Mouse (Mus musculus) left cerebral cortex, adult 9 months (tissue): ENCODE measurements around the gene Vstm5.
"Not testable (repeated sequence)": the region's sequence is repeated elsewhere in the genome, so short reads cannot be mapped to it uniquely, and the experiment has no call there.

ENCODE experiments used
- DNase-seq, 2 experiments: peaks; one replicate each; pipeline ENCODE4 v3.0.0; 2022; ENCODE audit warnings: low spot score in 2 of 2

Vstm5 gene

DNA sequence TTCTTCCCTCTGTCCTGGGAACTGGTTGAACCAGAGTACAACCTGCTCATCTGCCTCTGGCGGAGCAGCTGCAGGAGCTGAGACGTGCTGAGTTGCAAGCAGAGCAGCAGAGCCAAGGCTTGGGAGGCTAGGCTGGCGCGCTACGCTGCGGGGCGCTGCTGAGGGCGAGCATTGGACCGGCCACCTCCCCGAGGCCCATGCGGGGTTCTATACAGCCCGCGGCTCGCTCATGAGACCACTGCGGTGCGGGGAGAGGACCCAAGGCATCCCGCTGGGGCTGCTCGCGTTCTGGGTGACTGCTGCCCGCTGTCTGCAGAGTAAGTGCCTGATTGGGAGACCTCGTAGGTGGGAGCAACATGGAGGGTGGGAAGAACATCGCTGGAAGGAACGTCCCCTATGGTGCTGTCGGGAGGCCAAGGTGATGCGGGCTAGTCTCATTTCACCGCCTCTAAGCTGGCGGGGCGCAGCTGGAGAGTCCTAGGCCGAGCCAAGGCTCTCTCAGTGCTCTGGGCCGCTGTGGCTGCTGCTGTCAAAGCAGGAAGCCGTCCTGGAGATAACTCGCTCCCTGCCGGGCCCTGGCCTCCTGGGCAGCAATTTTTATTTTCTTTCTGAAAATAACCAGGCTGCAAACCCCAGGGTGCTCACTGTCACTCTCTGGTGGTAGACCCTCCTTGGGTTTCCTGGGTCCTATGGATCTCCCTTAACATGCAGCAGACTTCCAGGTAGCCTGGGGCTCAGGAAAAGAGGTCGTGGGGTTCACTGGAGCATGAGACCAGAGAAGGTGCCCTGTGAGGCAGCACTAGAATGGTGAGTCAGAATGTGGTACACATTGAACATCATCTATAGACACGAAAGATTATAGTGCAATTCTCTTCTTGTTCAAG is at the start of gene Vstm5:
Vstm5 (plus strand) TSS at position 4 of the 884 bp plus-strand sequence.
- DNase-seq = peak in 1 of 2 experiments; percentile 30

- DNase-seq = not testable (repeated sequence)
Observed at GRCm38 (mm10) chr9:15194806-15195205, 44.0 kb upstream of the Vstm5 start.

DNA sequence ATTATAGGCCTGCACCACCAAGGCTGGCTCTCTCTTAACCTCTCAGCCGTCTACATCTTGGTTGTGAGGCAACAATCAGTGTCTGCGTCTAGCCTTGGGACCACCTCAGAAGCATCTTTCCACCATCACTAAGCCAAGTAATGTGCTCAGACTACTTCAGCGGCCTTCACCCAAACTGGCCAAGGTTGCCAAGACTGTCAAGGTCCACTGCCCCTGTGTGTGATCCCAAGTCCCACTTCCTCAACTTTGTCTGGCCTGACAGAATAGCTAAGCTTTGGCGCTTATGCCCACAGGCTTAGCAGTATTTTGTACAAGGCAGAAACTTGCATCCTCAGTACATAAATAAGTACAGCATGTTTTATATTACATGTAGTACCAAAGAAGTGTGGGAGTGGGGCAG is 32.2 kb upstream of the Vstm5 start:
- no peak for DNase-seq

GRCm38 (mm10) chr9:15209320-15209719 is 29.5 kb upstream of the Vstm5 start:
- DNase-seq = no peak

DNA sequence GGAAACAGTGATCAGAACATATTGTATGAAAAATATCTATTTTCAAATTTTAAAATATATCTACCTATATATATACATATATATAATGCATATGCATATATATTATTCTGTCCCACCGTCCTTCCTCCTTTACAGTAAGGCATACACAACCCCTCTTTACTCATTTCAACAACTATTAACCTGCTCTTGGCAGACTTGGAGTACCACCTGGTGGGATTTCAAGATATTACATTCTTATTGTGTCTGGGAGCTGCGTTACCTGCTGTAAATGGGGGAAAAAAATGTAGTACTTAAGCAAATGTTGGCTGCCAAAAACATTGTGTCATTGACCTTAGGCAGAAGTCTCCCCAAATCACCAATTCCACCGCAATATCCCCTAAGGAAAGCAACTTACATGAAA is 27.0 kb upstream of the Vstm5 start:
- DNase-seq = no peak

- no peak for DNase-seq
Observed at GRCm38 (mm10) chr9:15213695-15214094, 25.1 kb upstream of the Vstm5 start.

DNA sequence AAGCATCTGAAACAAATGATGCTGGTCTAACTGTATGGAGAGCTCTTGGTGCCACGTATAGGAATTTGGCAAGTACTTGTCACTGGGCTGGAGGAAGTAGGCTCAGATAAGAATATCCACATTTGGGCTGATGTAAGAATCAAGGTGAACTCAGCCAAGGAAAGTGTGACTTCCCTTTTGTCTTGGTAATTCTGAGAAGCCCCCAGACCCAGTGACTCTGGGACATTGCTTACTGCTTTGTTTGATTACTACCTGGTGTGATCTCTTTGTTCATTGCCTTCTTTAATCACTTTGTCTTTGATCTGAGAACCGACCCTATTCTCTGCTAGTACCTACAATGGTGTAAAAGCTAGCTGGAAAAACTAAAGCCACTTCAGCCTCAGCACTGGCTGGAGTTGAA is 13.9 kb upstream of the Vstm5 start:
- no peak for DNase-seq

DNA sequence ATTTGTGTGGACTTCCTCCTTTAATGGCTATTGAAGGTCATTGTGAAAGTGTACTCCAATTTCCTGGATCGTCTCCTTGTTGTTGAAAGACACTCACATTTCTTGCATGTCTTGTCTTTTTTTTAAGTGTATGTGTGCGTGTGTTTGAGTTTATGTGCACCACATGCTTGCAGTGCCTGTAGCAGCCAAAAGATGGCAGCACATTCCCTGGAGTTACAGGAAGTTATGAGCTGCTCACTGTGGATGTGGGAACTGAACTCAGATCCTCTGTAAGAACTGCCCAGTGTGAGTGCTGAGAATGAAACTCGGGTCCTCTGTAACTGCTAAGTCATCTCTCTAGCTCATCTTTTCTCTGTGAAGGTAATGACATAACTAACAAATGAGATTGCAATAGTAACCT is 6.4 kb upstream of the Vstm5 start:
- DNase-seq = no peak

- no peak for DNase-seq
Observed at GRCm38 (mm10) chr9:15233604-15234003, 5.2 kb upstream of the Vstm5 start.

DNA sequence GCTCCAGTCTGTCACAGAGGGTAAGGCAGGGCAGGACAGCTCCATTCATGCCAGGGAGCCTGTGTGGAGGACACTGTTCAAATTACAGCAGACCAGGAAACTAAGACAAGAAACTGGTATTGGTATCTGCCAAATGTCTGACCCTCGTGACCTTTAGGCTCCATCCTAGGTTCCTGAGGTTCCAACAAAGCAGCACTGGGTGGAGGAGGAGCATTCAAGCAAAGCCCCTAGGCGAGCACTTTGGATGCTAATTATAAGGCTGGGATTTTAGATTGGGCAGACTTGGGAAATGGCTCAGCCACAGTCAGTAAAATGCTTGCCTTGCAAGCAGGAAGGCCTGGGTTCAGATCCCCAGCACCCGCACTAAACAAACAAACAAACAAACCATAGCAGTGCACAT is 2.9 kb upstream of the Vstm5 start:
- DNase-seq = no peak

DNA sequence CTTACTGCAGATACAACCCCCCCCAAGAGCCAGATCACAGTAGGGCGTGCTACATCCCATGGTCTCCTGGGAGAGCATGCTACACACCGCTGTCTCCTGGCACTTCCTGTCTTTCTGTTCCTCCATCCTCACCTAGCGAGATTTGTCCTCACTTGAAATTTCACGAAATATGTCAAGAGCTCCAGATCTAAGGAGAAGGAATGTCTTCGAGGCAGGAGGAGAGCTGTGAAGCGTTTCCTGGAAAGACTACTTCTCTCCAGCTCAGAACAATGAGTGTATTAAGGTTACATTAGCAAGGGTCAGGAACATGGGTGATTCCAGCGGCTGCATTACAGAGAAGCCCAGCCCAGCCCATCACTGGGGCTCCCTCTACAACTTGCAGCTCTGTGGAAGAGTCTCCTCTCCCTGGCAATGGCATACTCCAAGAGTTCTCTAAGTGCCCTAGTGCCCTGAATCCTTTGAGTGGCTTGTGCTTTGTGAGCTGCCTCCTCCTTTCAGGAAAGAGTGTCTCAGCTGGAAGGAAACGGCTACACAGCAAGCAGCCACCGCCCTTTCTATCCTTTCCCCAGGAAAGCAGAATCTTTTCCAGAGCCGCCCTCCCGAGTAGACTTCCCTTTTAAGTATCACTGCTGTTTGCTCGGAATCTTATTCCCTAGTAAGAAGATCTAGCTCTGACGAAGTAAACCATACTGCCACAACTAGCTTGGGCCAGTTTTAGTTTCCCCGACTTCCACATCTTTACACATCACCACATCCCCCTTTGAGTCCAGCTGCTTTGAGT is 1.1 kb upstream of the Vstm5 start:
- no peak for DNase-seq

- DNase-seq = no peak
Observed at GRCm38 (mm10) chr9:15238297-15238990, 401 bp upstream of the Vstm5 start.

DNA sequence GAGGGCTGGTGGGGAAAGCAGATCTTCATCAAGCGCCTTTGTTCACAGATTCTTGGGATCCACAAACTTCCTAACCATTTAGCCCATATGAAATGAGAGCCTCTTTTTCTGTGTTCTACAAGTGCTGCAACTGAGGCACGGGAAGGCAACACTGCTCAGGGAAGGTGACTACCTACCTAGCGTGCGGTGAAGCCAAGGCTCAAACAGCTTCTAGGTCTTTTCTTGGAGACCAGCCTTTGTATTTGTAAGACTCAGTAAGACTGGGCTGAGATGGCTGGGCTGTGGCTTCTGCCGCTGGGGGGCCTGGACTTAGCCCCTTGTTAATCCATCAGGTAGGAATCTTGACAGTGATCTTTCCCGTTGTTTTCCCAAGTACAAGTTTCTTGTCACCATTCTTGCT is 1.2 kb downstream of the Vstm5 start:
- no peak for DNase-seq

DNA sequence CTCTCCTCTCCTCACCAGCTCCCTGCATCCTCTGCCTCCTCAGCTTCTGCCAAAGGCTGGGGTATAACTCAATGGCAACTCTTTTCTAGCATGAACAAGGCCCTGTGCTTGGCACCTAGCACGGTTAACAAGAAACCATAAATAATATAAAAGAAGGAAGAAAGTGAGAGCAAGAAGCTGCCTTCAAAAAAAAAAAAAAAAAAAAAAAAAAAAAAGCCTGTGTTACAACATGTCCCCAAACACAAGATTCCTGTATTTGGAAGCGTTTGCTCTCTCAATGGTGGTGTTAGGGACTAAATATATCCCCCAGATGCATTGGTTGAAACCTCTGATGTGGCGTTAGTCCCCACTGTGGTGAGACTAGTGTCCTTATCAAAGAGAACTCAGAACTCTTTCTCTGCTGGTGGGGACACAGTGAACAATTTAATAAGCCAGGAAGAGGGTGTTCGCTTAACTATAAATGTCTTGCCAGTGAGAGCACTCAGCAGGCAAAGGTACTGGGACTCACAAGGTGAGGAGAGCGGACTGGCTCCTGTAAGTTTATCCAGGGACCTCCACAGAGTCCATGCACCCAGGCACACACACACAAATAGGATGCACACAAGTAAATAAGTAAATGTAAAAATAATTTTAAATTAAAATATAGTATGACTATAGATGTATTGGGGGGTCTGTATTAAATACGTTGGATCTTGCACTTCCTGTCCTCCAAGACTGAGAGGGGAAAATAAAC is 2.2 kb downstream of the Vstm5 start:
- DNase-seq = no peak

DNA sequence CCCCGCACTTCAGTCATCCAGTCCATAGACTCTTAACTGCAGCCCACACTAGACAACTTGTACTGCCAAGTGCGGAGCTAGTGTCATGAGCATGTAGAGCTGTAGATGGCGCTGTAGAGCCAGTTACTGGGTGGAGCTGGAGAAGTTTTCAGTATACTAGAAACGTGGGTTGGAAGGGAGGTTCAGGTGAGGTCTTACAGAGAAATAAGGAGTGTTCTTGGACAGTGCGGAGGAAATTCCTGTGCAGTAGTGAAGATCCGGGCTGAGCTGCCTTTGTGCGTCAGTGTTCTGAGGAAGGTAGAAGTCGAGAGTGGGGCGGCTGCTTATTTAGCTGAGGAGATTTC is 2.7 kb downstream of the Vstm5 start:
- DNase-seq = peak in 1 of 2 experiments; percentile 39

GRCm38 (mm10) chr9:15242130-15242529 is 3.3 kb downstream of the Vstm5 start:
- no peak for DNase-seq

DNA sequence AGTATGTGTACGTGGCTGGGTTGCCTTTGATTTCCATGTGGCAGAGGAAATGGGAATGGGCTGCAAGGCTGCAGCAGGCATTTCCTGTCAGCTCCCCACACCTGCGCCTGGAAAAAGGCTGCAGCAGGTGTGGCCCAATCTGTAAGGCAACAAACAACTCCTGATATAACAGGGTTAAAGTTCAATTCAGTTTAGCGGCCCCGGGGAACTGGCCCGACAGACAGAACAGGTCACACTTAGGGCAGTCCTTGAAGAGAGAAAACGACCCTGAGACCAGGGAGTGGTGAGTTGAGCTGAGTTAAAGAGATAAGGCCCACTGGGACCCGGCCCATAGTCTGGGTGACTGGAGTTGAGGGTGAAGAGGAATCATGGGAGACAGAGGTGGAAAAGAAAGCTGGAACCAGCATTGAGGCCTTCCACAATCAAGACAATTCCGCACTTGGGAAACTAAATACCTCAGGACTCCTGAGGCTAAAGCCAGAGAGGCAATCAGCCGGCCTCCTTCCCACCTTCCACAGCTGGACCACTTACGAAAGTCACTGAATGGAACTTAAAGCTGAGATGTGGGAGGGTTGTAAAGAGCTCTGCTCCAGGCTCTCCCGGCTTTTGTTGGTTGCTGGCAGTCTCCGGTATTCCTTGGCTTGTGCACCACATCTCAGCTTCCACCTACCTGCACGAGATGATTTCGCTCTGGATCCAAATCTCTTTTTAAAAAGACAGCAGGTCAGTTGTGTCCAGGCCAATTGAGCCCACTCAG is 6.7 kb downstream of the Vstm5 start:
- no peak for DNase-seq

- DNase-seq = no peak
Observed at GRCm38 (mm10) chr9:15250376-15250775, 11.5 kb downstream of the Vstm5 start.

DNA sequence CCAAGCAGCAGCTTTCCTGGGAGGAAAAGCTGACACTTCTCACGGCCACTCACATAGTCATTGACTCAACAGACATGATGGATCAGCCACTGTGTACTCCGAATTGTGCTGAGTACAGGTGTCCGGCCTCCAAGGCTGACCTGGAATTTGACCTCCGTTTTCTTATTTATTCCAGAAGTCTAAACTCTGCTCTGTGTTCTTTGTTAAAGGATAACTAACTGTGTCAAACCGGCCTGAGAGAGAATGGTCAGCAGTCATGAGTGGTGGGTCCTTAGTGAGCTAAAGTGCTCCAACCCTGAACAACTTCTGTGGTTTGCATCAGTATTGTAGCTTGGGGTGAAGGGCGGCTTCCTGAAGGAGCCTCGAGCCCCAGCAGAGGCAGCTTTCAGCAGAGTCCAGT is 13.4 kb downstream of the Vstm5 start:
- DNase-seq = no peak

DNA sequence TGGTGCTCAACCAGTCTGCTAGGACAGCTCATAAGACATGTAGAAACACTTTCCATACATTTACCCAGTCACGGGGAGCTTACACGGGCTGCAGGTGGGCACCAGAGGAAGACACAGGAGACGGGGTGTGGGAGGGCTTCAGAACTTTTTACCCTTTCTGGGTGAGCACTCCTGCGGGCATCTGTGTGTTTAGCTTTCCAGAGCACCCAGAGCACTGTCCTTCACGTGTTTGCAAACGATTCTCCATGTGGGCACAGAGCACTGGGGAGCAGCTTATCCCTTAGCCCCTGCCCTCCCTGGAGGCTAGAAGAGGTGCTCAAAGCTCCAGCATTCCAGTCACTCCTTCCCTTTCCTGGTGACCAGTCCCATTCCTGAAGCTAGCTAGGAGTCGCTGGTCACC is 15.7 kb downstream of the Vstm5 start:
- no peak for DNase-seq

DNA sequence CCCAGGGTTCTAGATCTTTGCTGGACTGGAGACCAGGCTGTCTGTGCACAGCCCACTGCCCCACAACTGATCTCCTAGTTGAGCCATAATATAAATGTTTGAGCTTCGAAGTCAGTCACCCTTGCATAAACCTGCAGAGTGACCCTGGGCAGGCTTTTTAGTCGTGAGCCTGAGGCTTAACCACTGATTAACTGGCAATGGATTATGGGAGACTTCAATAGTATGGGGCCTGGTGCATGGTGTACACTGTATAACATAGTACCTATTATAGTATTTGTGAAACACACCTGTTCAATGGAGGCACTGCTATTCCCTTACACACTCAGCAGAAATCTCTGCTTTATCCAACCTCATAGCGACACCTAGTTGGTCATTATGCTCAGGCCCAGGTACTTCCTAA is 17.4 kb downstream of the Vstm5 start:
- no peak for DNase-seq
